Mouse (Mus musculus) heart, postnatal 25 days (tissue): ENCODE measurements around the gene Fgfr2. TPM values are rescaled to one million over a fixed set of nuclear protein-coding genes. Genes with fewer than 3 reads are reported as not detected.

Experiments
- DNase-seq: peaks from one replicate; pipeline ENCODE4 v3.0.0; 2022; ENCODE audit warnings: low spot score
- intact Hi-C: fragments of 180-260 bp; cut with DNase I; formaldehyde crosslinking; loops from one replicate; pipeline ENCODE4 v1.15.1; 2025
- total RNA-seq, 2 experiments: library from RNA; stranded (reverse); gene quantifications; 2 replicates each; pipeline ENCODE4 v1.2.3; 2021

The Fgfr2 gene
- total RNA-seq, 2 experiments from 2014 or later = 1.7 to 1.8 TPM

- intact Hi-C loops = no loop called here
- DNase-seq = no peak
Measured at GRCm38 (mm10) chr7:131776191-131776752, 1346.9 kb downstream of the Fgfr2 start.

GRCm38 (mm10) chr7:131757922-131758321 is 1365.2 kb downstream of the Fgfr2 start:
- intact Hi-C loops = no loop called here
- no peak for DNase-seq

GRCm38 (mm10) chr7:131747152-131748010 is 1375.8 kb downstream of the Fgfr2 start:
- intact Hi-C loops = no loop called here
- no peak for DNase-seq

GRCm38 (mm10) chr7:131746752-131747151 is 1376.4 kb downstream of the Fgfr2 start:
- no peak for DNase-seq
- intact Hi-C loops = no loop called here

- intact Hi-C loops = no loop called here
- DNase-seq = no peak
Measured at GRCm38 (mm10) chr7:131743193-131743592, 1380.0 kb downstream of the Fgfr2 start.

- DNase-seq = no peak
- intact Hi-C loops = no loop called here
Measured at GRCm38 (mm10) chr7:131722783-131723575, 1400.2 kb downstream of the Fgfr2 start.

GRCm38 (mm10) chr7:131722316-131722715 is 1400.8 kb downstream of the Fgfr2 start:
- DNase-seq = no peak
- intact Hi-C loops = no loop called here

GRCm38 (mm10) chr7:131718280-131718679 is 1404.9 kb downstream of the Fgfr2 start:
- DNase-seq = no peak
- intact Hi-C loops = no loop called here

- intact Hi-C loops = no loop called here
- no peak for DNase-seq
Measured at GRCm38 (mm10) chr7:131713076-131713475, 1410.1 kb downstream of the Fgfr2 start.

- DNase-seq = no peak
- intact Hi-C loops = no loop called here
Measured at GRCm38 (mm10) chr7:131696889-131697288, 1426.3 kb downstream of the Fgfr2 start.

- intact Hi-C loops = no loop called here
- no peak for DNase-seq
Measured at GRCm38 (mm10) chr7:131687324-131687723, 1435.8 kb downstream of the Fgfr2 start.

- DNase-seq = no peak
- intact Hi-C loops = no loop called here
Measured at GRCm38 (mm10) chr7:131677126-131677525, 1446.0 kb downstream of the Fgfr2 start.

GRCm38 (mm10) chr7:131670586-131670985 is 1452.6 kb downstream of the Fgfr2 start:
- intact Hi-C loops = no loop called here
- no peak for DNase-seq

GRCm38 (mm10) chr7:131669326-131669725 is 1453.8 kb downstream of the Fgfr2 start:
- DNase-seq = no peak
- intact Hi-C loops = no loop called here

GRCm38 (mm10) chr7:131660726-131661125 is 1462.4 kb downstream of the Fgfr2 start:
- DNase-seq = no peak
- intact Hi-C loops = no loop called here

- no peak for DNase-seq
- intact Hi-C loops = no loop called here
Measured at GRCm38 (mm10) chr7:131656017-131656416, 1467.1 kb downstream of the Fgfr2 start.

GRCm38 (mm10) chr7:131653416-131653815 is 1469.7 kb downstream of the Fgfr2 start:
- DNase-seq = no peak
- intact Hi-C loops = no loop called here

- intact Hi-C loops = no loop called here
Measured at GRCm38 (mm10) chr7:131651921-131652694, 1471.0 kb downstream of the Fgfr2 start.

GRCm38 (mm10) chr7:131650277-131650676 is 1472.9 kb downstream of the Fgfr2 start:
- intact Hi-C loops = no loop called here

More at GRCm38 (mm10) chr7:131651921-131652694, 1471.0 kb downstream of the Fgfr2 start:
- DNase-seq = no peak

GRCm38 (mm10) chr7:131648276-131648675 is 1474.9 kb downstream of the Fgfr2 start:
- DNase-seq = no peak
- intact Hi-C loops = no loop called here

More at GRCm38 (mm10) chr7:131650277-131650676, 1472.9 kb downstream of the Fgfr2 start:
- no peak for DNase-seq
